Mouse (Mus musculus) left cerebral cortex, adult 2 months (tissue): ENCODE data around the gene Oca2. TPM values are rescaled to one million over a fixed set of nuclear protein-coding genes. Genes with fewer than 3 reads are reported as not detected.

Experiments
- DNase-seq, 2 experiments: peaks; one replicate each; pipeline ENCODE4 v3.0.0; 2021 to 2022; ENCODE audit warnings: low spot score in 2 of 2, mixed read lengths in 1 of 2; ENCODE audit errors: extremely low spot score in 1 of 2
- H3K27ac ChIP-seq: fragments of 200-600 bp; 2 replicates; pipeline ENCODE4 v1.8.1; 2022
- H3K4me3 ChIP-seq: fragments of 200-600 bp; 2 replicates; pipeline ENCODE4 v1.8.1; 2022
- CTCF ChIP-seq: fragments of 200-600 bp; IDR thresholded peaks from 2 replicates; pipeline ENCODE4 v1.8.1; 2022; ENCODE audit warnings: antibody characterized with exemption, mild to moderate bottlenecking, moderate library complexity
- intact Hi-C: fragments of 180-260 bp; cut with DNase I; formaldehyde crosslinking; loops from one replicate; pipeline ENCODE4 v1.15.1; 2025
- total RNA-seq, 2 experiments: library from RNA; stranded (reverse); gene quantifications; 2 replicates each; pipeline ENCODE4 v1.2.3; 2021

Oca2 gene
- total RNA-seq, 2 experiments from 2014 or later = 0.16 to 0.21 TPM

GRCm38 (mm10) chr7:56277506-56277905 is 37.9 kb downstream of the Oca2 start:
- TF ChIP-seq CTCF = no peak
- DNase-seq = no peak
- intact Hi-C loops = no loop called here
- Histone ChIP-seq H3K4me3 (no peak overlapping the region), H3K27ac (no peak overlapping the region)

DNA sequence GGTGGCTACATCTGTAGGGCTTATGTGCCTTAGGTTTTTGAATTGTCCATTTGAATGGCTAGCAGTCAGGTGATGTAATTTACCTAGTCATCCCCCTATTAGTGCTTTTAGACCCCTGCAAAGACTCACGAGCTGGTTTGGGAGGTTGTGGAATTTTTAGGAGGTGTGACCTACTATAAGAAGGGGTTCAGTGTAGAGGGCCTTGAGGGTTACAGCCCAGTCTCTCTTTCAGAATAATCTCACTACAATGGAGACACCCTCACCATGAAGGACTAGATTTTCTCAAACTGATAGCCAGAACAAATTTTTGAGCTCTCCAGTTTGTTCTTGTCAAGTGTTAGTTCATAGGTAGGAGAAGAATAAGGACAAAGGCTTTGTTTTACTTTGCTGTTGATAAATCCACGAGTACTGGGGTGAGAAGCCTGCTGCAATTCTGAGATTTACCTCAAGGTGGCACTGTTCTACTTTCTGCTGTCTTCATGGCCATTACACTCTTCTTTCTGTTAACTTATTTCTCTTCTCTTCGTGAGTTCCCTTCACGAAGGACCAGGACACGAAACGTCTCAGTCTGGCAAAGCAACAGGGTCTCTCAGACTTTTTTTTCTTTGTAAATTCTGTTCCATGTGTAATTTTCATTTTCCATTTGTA is 52.0 kb downstream of the Oca2 start:
- DNase-seq = peak; percentile 74 to 80
- peak; percentile 95 for TF ChIP-seq CTCF
- intact Hi-C loops = loop anchor here (1.0 to 10.0 kb wide), 4 partner anchors 169 to 1183 kb away; partner anchors contain the start of gene Gabrg3
- Histone ChIP-seq H3K4me3 (no peak overlapping the region), H3K27ac (no peak overlapping the region)

- TF ChIP-seq CTCF = no peak
- intact Hi-C loops = no loop called here
- Histone ChIP-seq H3K27ac (no peak overlapping the region), H3K4me3 (no peak overlapping the region)
- DNase-seq = no peak
These were observed 64.8 kb downstream of the Oca2 start for GRCm38 (mm10) chr7:56304408-56304807.

DNA sequence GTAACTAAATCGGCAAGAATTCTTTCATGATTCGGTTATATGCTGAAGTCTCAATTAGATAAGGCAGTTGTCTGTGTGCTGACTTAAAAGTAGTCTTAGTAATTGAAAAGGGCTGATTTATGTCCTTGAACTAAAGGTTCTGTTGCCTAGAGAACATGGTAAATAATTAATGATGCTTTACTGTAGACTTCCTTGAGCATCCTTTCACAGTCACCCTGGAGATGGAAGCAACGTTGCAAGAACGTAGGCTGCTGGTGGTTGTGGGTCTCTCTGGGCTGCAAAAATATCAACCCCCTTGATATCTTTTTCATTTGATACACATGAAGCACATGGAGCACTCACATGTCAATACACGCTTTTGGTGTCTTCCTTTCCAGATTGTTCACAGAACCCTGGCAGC is 74.8 kb downstream of the Oca2 start:
- no peak overlapping the region for H3K27ac ChIP-seq
- intact Hi-C loops = no loop called here
- no peak overlapping the region for H3K4me3 ChIP-seq
- no peak for TF ChIP-seq CTCF
- no peak for DNase-seq

DNA sequence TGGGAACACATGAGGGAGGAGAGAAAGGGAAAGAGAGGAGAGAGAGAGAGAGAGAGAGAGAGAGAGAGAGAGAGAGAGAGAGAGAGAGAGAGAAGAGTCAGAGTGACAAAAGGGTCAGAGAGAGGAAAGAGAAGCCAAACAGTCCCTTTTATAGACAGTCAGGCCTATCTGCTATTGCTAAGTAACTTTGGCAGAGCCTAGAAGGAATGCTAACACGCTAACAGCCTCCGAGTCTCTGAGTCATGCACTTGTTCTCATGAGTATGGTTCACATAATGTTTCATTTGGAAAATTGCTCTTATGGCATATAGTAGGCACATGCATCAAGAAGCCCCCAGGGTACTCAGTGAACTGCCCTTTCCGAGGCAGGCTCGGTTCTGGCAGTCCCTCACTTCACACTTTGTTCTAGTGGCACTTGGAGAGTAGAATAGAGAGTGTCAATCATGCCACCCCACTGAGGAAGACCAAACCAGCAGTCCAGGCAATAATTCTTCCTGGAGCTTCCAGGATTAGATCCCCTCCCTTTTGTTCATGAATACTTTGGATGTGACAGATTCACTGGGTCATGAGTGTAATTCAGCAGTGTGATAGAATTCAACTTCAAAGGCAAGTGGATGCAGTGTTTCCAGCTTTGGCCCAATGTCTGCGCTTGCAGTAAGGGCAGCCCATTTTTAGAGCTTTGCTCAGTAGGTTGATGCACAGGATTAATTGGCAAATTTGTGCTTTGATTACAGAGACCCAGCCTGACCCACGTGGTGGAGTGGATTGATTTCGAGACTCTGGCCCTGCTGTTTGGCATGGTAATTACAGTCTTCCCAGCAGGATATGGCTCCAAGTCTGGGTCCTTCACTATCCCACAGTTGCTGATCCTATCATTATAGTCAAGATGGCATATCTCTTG is 76.3 kb downstream of the Oca2 start:
- no peak for TF ChIP-seq CTCF
- DNase-seq = no peak
- H3K4me3 ChIP-seq = no peak overlapping the region
- H3K27ac ChIP-seq = no peak overlapping the region
- intact Hi-C loops = no loop called here

DNA sequence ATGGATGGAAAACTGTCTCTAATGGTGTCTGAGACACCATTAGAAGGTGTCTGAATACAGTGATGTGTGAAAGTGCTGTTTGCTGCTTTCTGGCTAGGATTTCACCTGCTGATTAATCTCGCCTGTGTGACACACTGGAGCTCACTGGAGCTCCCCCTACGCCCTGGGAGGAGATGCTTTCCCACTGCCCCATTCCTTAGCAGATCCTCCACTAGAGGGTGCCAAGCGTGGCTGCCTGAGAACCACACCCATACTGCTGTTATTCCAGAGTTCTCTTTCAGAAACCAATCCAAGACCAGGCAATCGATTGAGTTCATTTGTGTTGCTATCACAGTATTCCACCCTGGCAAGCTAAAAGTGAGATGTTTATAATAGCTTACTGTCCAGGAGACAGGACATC is 88.2 kb downstream of the Oca2 start:
- peak; percentile 41 for TF ChIP-seq CTCF
- DNase-seq = no peak
- Histone ChIP-seq H3K4me3 (no peak overlapping the region), H3K27ac (no peak overlapping the region)
- intact Hi-C loops = no loop called here

DNA sequence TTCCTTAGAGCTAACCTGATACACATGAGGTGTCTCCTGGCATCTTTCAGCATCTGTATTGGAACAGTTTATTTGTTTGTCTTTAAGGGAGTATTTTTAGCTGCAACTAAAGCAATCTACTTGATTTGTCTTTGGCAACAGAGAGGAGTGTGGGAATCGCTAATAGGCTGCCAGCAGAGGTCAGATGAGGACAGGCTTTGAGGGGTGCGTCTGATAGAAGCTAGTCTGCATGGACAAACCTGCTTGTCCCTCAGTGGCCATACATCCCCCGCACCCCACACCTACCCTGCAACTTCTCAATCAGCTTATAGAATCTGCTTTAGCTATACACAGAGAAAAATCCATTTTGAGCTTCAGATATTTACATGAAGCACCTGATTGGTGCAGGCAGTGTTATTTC is 109.0 kb downstream of the Oca2 start:
- no peak overlapping the region for H3K4me3 ChIP-seq
- peak; percentile 1; the same call in 1 of the 2 replicates for TF ChIP-seq CTCF
- intact Hi-C loops = no loop called here
- no peak overlapping the region for H3K27ac ChIP-seq
- DNase-seq = no peak

GRCm38 (mm10) chr7:56356658-56357342 is 117.2 kb downstream of the Oca2 start:
- Histone ChIP-seq H3K27ac (peak overlapping the region; percentile 37), H3K4me3 (no peak overlapping the region)
- peak in 1 of 2 experiments; percentile 10 for DNase-seq
- intact Hi-C loops = loop anchor here (5.0 kb wide), 1 partner anchor 66 kb away; no protein-coding TSS in a partner anchor
- TF ChIP-seq CTCF = no peak

- no peak overlapping the region for H3K4me3 ChIP-seq
These were observed 142.3 kb downstream of the Oca2 start for GRCm38 (mm10) chr7:56381750-56382421.

GRCm38 (mm10) chr7:56382706-56383105 is 143.1 kb downstream of the Oca2 start:
- no peak for DNase-seq
- no peak overlapping the region for H3K27ac ChIP-seq
- no peak overlapping the region for H3K4me3 ChIP-seq
- intact Hi-C loops = no loop called here
- TF ChIP-seq CTCF = no peak

More at GRCm38 (mm10) chr7:56381750-56382421, 142.3 kb downstream of the Oca2 start:
- no peak for TF ChIP-seq CTCF
- intact Hi-C loops = no loop called here
- H3K27ac ChIP-seq = no peak overlapping the region
- no peak for DNase-seq

DNA sequence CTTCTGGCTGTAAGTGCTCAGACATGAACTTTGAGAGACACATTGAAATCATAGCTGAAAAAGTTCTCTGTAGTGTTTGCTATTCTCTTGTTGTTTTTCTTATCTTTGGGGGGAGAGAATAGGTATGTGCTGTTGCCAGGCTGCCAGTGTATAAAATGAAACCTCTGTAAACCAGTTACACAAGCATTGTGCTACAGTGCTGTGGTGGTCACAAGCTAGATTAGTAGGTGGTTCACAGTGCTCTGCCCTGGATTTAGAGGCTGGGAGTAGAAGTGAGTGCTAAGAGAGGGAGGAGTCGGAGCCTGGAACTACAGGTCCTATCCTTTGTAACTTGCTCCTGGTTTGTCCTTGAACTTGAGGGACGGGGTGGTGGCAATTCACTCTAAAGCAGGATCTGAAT is 148.7 kb downstream of the Oca2 start:
- no peak for DNase-seq
- H3K4me3 ChIP-seq = no peak overlapping the region
- TF ChIP-seq CTCF = no peak
- intact Hi-C loops = no loop called here
- no peak overlapping the region for H3K27ac ChIP-seq
